Mouse (Mus musculus) kidney, adult 2 months (tissue): ENCODE results near the gene Sugct. TPM values are rescaled to one million over a fixed set of nuclear protein-coding genes. Genes with fewer than 3 reads are reported as not detected.

Experiments used
- DNase-seq: peaks from one replicate; pipeline ENCODE4 v3.0.0; 2021
- H3K27ac ChIP-seq: fragments of 200-500 bp; 2 replicates; pipeline ENCODE4 v1.5.1; 2012; ENCODE audit warnings: low read depth, low read length, control low read depth, inconsistent platforms; ENCODE audit not compliant: insufficient read depth
- H3K27me3 ChIP-seq: fragments of 200-500 bp; replicated peaks from 2 replicates; pipeline ENCODE4 v1.6.1; 2012; ENCODE audit warnings: mild to moderate bottlenecking, moderate library complexity, low read length, inconsistent platforms; ENCODE audit not compliant: control insufficient read depth, insufficient read depth
- H3K36me3 ChIP-seq: fragments of 200-500 bp; 2 replicates; pipeline ENCODE4 v1.6.1; 2012; ENCODE audit warnings: mild to moderate bottlenecking, moderate library complexity, low read length, inconsistent platforms; ENCODE audit not compliant: control insufficient read depth, insufficient read depth
- H3K4me1 ChIP-seq: fragments of 200-500 bp; 2 replicates; pipeline ENCODE4 v1.6.1; 2011; ENCODE audit warnings: low read length; ENCODE audit not compliant: control insufficient read depth, insufficient read depth
- H3K4me3 ChIP-seq: fragments of 200-500 bp; 2 replicates; pipeline ENCODE4 v1.5.1; 2011; ENCODE audit warnings: mild to moderate bottlenecking, low read depth, low read length, control low read depth; ENCODE audit not compliant: insufficient read depth
- CTCF ChIP-seq: fragments of 200-500 bp; conservative IDR thresholded peaks from 2 replicates; pipeline ENCODE4 v1.5.1; 2011; ENCODE audit warnings: low read depth, mild to moderate bottlenecking, control low read depth, low read length, moderate library complexity, mixed read lengths; ENCODE audit not compliant: insufficient read depth, insufficient read length
- POLR2A ChIP-seq: fragments of 200-500 bp; IDR thresholded peaks from one replicate; pipeline ENCODE4 v1.6.1; 2011; ENCODE audit warnings: low read depth, low read length, control low read depth
- WGBS: fragments of 180-500 bp; shearing (Covaris S2); methylation state at CpG from one replicate; pipeline ENCODE4 v1.1.7; 2018; 5-methylcytosine and 5-hydroxymethylcytosine counted together
- polyA plus RNA-seq: library from polyadenylated mRNA; depleted of rRNA; stranded (reverse); fragments of >200 nt; gene quantifications from 2 replicates; pipeline ENCODE4 v1.2.3, GENCODE M21; 2012

The Sugct gene
- polyA plus RNA-seq, 1 experiment: 35.5 TPM

DNA sequence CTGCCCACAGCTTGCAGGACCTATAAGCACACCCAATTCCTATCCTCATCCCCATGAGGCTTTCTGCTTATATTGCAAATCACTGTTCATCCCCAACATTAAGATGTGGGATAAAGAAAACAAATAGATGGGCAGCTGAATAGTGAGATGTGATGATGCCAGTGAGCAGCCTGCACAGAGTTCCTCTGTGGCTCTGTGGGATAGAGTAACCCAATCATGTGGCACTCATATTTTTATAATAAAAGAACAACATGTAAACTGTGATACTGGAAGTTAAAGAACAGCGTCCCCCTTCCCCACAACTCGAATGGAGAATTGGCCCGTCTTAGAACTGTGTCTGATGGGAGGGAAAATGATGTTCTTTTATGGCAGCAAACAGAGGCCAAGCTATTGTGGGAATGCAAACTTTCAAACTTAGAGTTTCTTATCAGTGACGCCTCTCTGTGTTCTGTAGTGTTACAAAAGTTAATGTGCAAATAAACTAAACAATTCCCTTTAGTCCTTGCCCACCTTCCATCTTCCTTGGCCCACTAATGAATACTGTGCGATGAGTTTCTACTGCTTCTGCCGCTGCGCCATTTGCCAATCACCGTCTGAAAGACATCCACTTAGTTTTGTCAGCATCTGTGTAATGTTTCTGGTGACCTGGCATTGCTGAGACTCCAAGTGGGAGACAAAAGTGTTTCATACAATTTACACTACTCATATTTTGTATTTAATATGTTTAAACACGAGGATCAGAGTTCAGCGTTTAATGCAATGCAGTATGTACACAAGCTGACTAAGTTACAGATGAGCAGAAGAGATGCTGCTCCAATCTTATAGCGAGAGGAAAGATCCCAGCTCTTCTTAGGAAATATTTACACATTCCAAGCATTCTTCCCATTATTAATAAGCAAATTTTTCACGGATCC, 756.5 kb downstream of the Sugct start:
- TF ChIP-seq CTCF (no peak), POLR2A (no peak)
- WGBS: 90% methylated on average over 12 of the region's 12 CpGs
- Histone ChIP-seq H3K27me3 (no peaks in the 10 kb centered on the region), H3K4me1 (no peaks in the 10 kb centered on the region), H3K36me3 (no peaks in the 10 kb centered on the region), H3K4me3 (no peak overlapping the region), H3K27ac (no peak overlapping the region)
- no peak for DNase-seq

DNA sequence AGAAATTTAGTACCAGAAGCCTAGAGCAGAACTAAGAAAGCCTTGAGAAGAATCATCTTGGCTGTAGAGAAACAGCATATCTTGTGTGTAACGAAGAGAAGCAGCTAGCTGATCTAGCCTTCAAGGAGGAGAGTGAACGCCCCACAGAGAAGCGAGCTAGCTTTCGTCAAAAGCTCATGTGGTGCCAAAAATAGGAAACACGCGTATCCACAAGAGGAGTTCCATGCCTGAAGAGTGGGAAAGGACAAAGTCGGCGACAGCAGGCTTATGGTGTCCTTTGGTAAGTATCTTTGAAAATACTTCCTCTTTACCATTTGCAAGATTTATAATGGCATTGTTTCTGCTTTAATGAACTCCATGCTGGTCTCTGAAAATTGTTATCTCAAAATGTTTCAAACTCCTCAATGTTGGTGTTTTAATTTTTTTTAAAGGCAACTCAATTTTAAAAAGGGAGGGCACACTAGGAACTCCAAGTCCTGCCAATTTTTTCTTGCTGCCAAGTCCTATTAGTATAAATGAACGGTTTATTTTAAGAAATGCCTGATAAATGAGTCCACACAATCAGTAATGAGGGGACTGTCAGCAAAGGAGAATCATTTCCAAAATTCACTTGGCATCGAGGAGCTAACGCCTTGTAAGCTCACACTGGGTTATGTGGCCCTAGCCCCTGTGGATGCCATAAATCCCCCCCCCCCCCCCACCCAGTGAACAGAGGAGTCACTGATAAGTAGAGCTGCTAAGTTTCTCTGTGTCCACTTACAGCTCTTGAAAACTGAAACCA, 757.7 kb downstream of the Sugct start:
- Histone ChIP-seq H3K36me3 (no peaks in the 10 kb centered on the region), H3K4me1 (no peaks in the 10 kb centered on the region), H3K4me3 (no peak overlapping the region), H3K27me3 (no peaks in the 10 kb centered on the region), H3K27ac (no peak overlapping the region)
- no peak for DNase-seq
- 71% methylated on average over 11 of the region's 11 CpGs for WGBS
- no peak for TF ChIP-seq CTCF
- no peak for TF ChIP-seq POLR2A

DNA sequence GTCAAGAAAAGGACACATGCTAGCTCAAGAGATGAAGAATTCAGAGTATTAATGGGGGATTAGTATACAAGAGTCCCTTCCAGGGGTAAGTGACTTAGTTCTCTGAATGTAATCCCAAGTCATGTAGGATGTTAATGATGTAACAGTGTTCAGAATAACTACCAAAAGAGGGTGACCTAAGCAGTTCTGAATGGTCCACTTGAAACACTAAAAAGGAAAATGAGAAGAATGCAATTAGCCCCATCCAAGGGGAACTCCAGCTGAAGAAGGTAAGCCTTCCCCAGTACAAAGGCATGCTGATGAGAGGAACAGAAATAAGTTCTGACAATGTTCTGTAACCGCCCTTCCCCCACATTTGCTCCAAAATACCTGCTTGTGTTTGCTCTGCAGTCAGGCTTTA, 760.3 kb downstream of the Sugct start:
- TF ChIP-seq POLR2A (no peak), CTCF (no peak)

DNA sequence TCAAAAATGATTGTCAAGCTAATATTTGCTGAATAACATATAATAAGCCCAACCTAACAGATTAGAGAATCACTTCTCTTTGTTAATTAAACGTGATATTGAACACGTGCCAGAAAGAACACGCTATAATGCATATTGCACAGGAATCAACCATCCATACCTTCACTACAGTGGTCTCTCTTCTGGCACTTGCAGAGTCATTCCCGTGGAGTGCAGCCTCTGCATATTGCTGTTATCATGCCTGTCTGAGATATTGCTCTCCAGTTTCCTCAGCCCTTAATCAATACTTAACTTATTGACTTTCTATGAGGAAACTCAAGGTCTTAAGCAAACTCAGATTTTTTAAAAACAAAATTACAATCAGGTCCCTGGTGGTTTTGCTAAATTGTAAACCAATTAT, 761.8 kb downstream of the Sugct start:
- Histone ChIP-seq H3K4me3 (no peak overlapping the region), H3K27me3 (no peaks in the 10 kb centered on the region), H3K27ac (no peak overlapping the region), H3K4me1 (no peaks in the 10 kb centered on the region), H3K36me3 (no peaks in the 10 kb centered on the region)
- no peak for DNase-seq
- 85% methylated on average over 4 of the region's 4 CpGs for WGBS
- TF ChIP-seq POLR2A (no peak), CTCF (no peak)

More for the DNA sequence above, 760.3 kb downstream of the Sugct start:
- Histone ChIP-seq H3K27me3 (no peaks in the 10 kb centered on the region), H3K36me3 (no peaks in the 10 kb centered on the region), H3K4me3 (no peak overlapping the region), H3K27ac (no peak overlapping the region), H3K4me1 (no peaks in the 10 kb centered on the region)
- no peak for DNase-seq
- 97% methylated on average over 1 of the region's 1 CpGs for WGBS

DNA sequence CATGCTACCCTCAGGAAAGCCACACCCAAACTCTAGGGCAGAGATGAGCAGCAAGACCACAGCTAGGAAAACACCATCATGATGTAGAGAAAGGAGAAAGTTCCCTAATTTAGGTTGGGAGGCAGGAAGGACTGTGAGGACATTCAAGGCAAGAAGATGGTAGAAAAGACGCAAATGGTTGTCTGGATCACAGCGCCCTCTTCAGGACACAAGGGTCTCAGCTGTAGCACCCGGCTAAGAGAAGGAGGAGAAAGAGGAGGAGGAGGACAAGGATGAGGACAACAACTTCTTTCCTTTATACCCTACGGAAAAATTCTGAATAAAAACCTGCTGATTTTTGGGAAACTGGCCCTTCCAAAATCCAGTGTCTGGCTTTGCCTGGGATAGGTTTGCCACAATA, 774.0 kb downstream of the Sugct start:
- H3K36me3 ChIP-seq: no peaks in the 10 kb centered on the region
- H3K27ac ChIP-seq: no peak overlapping the region
- DNase-seq: no peak
- WGBS: 50% methylated on average over 4 of the region's 4 CpGs
- no peaks in the 10 kb centered on the region for H3K4me1 ChIP-seq
- no peak for TF ChIP-seq POLR2A
- TF ChIP-seq CTCF: no peak
- no peaks in the 10 kb centered on the region for H3K27me3 ChIP-seq
- no peak overlapping the region for H3K4me3 ChIP-seq

DNA sequence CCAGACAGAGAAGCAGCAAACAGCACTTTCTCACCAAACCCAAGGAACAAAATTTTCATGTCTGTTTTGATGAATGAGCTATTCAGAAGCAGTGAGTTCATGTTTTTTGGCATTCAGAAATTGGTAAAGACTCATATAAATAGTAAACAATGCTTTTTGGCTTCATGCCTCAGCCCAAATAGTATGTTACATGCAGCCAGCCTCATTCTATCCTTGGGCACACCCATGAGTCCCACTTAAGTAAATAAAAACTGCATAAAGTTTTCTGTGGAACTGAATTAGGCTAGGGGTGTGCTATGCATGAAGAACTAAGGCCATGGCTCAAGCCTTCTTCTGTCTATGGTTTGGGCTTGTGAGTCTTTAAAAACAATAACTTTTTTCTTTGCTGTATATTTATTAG, 779.7 kb downstream of the Sugct start:
- no peak for DNase-seq
- TF ChIP-seq POLR2A: no peak
- no peak for TF ChIP-seq CTCF

DNA sequence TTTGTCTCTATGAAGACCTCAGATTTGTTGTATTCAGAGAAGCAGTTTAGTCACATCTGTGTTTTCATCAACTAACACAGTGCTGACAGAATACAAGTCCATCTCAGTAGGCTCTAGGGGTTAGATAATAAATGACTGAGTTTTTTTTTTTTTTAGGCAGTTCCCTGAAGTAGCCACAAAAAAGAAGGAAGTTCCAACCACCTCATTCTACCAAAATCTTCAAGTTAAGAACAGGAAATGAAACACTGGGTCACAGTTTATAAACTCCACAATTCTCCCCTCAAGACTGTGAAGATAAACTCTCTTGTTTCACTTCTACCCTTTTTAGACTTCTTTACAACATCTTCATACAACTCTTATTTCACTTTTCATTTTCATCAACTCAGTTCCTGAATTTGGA, 783.1 kb downstream of the Sugct start:
- Histone ChIP-seq H3K4me1 (no peaks in the 10 kb centered on the region), H3K27ac (no peak overlapping the region), H3K27me3 (no peaks in the 10 kb centered on the region), H3K4me3 (no peak overlapping the region), H3K36me3 (no peaks in the 10 kb centered on the region)
- no peak for DNase-seq
- no peak for TF ChIP-seq POLR2A

More for the DNA sequence above, 779.7 kb downstream of the Sugct start:
- Histone ChIP-seq H3K27me3 (no peaks in the 10 kb centered on the region), H3K4me1 (no peaks in the 10 kb centered on the region), H3K4me3 (no peak overlapping the region), H3K36me3 (no peaks in the 10 kb centered on the region), H3K27ac (no peak overlapping the region)
